37 mouse cellular contexts compared by ENCODE assay signal in the genomic region with DNA sequence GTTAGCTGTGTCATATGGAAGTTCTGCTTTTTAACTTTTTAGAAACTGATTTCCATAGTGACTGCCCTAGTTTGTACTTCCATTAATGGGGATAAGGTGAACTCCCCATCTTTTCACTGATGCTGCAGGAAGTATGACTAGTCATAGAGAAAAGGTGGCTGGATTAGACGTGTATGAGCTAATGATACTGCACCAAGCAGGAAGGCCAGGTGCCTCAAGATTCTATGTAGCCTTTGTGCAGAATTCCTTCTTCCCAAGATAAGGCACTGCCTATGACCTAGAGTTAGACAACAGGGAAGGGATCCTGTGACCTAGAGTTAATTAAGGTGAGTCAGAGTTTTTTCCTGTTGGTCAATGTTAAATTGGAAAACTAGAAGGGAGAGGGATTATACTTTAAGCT. TPM values are rescaled to one million over a fixed set of nuclear protein-coding genes. Genes with fewer than 3 reads are reported as not detected.
"Had no signal": no experiment of that assay in that cellular context is flagged by ENCODE, and none has a peak within 500 bp of the region (broad histone marks: within the 10 kb centered on the region; RNA-seq: fewer than 3 reads in every experiment).

No protein-coding gene starts in this region.

- H3K36me3 ChIP-seq: heart, embryonic 13.5 days; heart, embryonic 15.5 days; hindbrain, embryonic 13.5 days; hindbrain, embryonic 15.5 days; kidney, embryonic 15.5 days; limb, embryonic 12.5 days; liver, embryonic 13.5 days had no signal

- H3K4me3 ChIP-seq: gastrocnemius, adult 2 months; heart, adult 2 months; heart, embryonic 13.5 days; heart, embryonic 15.5 days; hindbrain, embryonic 13.5 days; hindbrain, embryonic 15.5 days; kidney, embryonic 15.5 days; layer of hippocampus, adult 2 months; left cerebral cortex, adult 2 months; limb, embryonic 12.5 days; liver, embryonic 13.5 days had no signal

- ATAC-seq: forebrain, postnatal 0 days; hindbrain, postnatal 0 days; intestine, embryonic 16.5 days had no signal

- H3K9me3 ChIP-seq: heart, embryonic 13.5 days; heart, embryonic 15.5 days; hindbrain, embryonic 13.5 days; hindbrain, embryonic 15.5 days; kidney, embryonic 15.5 days; limb, embryonic 12.5 days; liver, embryonic 13.5 days had no signal

- H3K9ac ChIP-seq: forebrain, postnatal 0 days; heart, embryonic 13.5 days; heart, embryonic 15.5 days; hindbrain, embryonic 13.5 days; hindbrain, embryonic 15.5 days; kidney, embryonic 15.5 days; limb, embryonic 12.5 days; liver, embryonic 13.5 days had no signal

- DNase-seq: forebrain, postnatal 0 days; gastrocnemius, adult 2 months; gastrocnemius, postnatal 10 days; gastrocnemius, postnatal 25 days; heart, adult 2 months; heart, postnatal 14 days; heart, postnatal 36 days; kidney, adult 11 months; kidney, adult 2 months; kidney, adult 9 months; kidney, postnatal 14 days; kidney, postnatal 36 days; liver; liver, embryonic 13.5 days had no signal

- H3K4me1 ChIP-seq: heart, embryonic 13.5 days; heart, embryonic 15.5 days; hindbrain, embryonic 13.5 days; hindbrain, embryonic 15.5 days; kidney, embryonic 15.5 days; limb, embryonic 12.5 days; liver, embryonic 13.5 days had no signal

- H3K27ac ChIP-seq: gastrocnemius, adult 2 months; heart, adult 2 months; heart, embryonic 13.5 days; heart, embryonic 15.5 days; hindbrain, embryonic 13.5 days; hindbrain, embryonic 15.5 days; hindbrain, postnatal 0 days; kidney, embryonic 15.5 days; kidney, postnatal 0 days; layer of hippocampus, adult 2 months; left cerebral cortex, adult 2 months; limb, embryonic 12.5 days; liver, embryonic 13.5 days had no signal

- H3K27me3 ChIP-seq: heart, embryonic 13.5 days; heart, embryonic 15.5 days; hindbrain, embryonic 13.5 days; hindbrain, embryonic 15.5 days; kidney, embryonic 15.5 days; limb, embryonic 12.5 days; liver, embryonic 13.5 days had no signal

- H3K4me2 ChIP-seq: heart, embryonic 11.5 days; heart, embryonic 13.5 days; heart, embryonic 15.5 days; hindbrain, embryonic 13.5 days; hindbrain, embryonic 15.5 days; kidney, embryonic 15.5 days; limb, embryonic 12.5 days; liver, embryonic 11.5 days; liver, embryonic 13.5 days had no signal

RNA-seq across cellular contexts. Expression of a gene that starts 19.7 kb away (rescaled TPM):
- total RNA-seq: forebrain, postnatal 0 days; gastrocnemius, adult 2 months; gastrocnemius, postnatal 25 days; hindbrain, postnatal 0 days; layer of hippocampus, adult 2 months; layer of hippocampus, postnatal 10 days; layer of hippocampus, postnatal 25 days; left cerebral cortex, adult 2 months; left cerebral cortex, postnatal 14 days; left cerebral cortex, postnatal 36 days had no signal
- polyA plus RNA-seq: forebrain, postnatal 0 days; heart, embryonic 11.5 days; hindbrain, embryonic 11.5 days; hindbrain, embryonic 15.5 days had no signal

RNA-seq across cellular contexts. Expression of a gene that starts 25.9 kb away (rescaled TPM):
- total RNA-seq: forebrain, postnatal 0 days; gastrocnemius, adult 2 months; gastrocnemius, postnatal 10 days; gastrocnemius, postnatal 25 days; gastrocnemius, postnatal 4 days; heart, adult 2 months; heart, postnatal 14 days; heart, postnatal 36 days; hematopoietic stem cell, adult 5-6 weeks; hindbrain, postnatal 0 days; layer of hippocampus, adult 2 months; layer of hippocampus, postnatal 10 days; layer of hippocampus, postnatal 25 days; left cerebral cortex, adult 2 months; left cerebral cortex, postnatal 14 days; left cerebral cortex, postnatal 36 days had no signal
- polyA plus RNA-seq: forebrain, postnatal 0 days; heart, adult 2 months; heart, embryonic 11.5 days; heart, embryonic 13.5 days; heart, embryonic 15.5 days; heart, postnatal 0 days; hindbrain, embryonic 11.5 days; hindbrain, embryonic 13.5 days; hindbrain, embryonic 15.5 days; hindbrain, postnatal 0 days; intestine, embryonic 14.5 days; intestine, embryonic 16.5 days; kidney, adult 2 months; kidney, embryonic 15.5 days; kidney, postnatal 0 days; limb, embryonic 12.5 days; limb, embryonic 14.5 days; liver, embryonic 11.5 days; liver, embryonic 13.5 days had no signal

RNA-seq across cellular contexts. Expression of a gene that starts 40.2 kb away (rescaled TPM):
- total RNA-seq: forebrain, postnatal 0 days; gastrocnemius, adult 2 months; gastrocnemius, postnatal 10 days; gastrocnemius, postnatal 25 days; gastrocnemius, postnatal 4 days; heart, adult 2 months; heart, postnatal 14 days; heart, postnatal 36 days; hematopoietic stem cell, adult 5-6 weeks; hindbrain, postnatal 0 days; layer of hippocampus, adult 2 months; layer of hippocampus, postnatal 10 days; layer of hippocampus, postnatal 25 days; left cerebral cortex, adult 2 months had no signal
- polyA plus RNA-seq: forebrain, postnatal 0 days; heart, adult 2 months; heart, embryonic 11.5 days; heart, embryonic 13.5 days; heart, embryonic 15.5 days; heart, postnatal 0 days; hindbrain, embryonic 11.5 days; hindbrain, embryonic 13.5 days; hindbrain, embryonic 15.5 days; hindbrain, postnatal 0 days; intestine, embryonic 14.5 days; intestine, embryonic 16.5 days; liver, embryonic 11.5 days; liver, embryonic 13.5 days had no signal
